Mouse (Mus musculus) spleen, adult 2 months (tissue): Measurements from ENCODE around the gene Rps6kl1.

ENCODE experiments used
- CTCF ChIP-seq: fragments of 200-500 bp; IDR thresholded peaks from 2 replicates; pipeline ENCODE4 v1.5.1; 2011; ENCODE audit warnings: mild to moderate bottlenecking, inconsistent platforms; ENCODE audit not compliant: insufficient read depth, insufficient read length, insufficient replicate concordance; ENCODE audit errors: extremely low read depth
- POLR2A ChIP-seq: fragments of 200-500 bp; IDR thresholded peaks from 2 replicates; pipeline ENCODE4 v1.6.1; 2011; ENCODE audit warnings: low read depth, low read length, inconsistent platforms

DNA sequence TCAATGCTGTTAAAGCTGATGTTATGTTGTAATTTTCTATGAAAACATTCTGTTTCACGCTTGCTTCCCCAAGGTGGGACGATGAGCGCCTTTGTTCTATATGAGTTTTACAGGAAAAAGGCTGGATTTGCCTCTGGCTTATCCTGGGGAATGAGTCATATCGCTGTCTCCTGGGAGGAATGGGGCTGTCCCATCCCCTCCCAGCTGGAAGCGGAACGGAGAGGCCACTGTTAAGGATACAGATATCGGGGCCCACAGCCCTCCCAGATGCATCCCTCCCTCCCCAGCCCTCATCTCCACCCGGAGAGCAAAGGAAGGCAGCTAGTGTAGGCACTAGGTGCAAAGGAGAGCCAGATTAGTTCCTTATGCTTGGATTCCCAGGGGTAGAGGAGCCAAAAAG is 34.7 kb upstream of the Rps6kl1 start:
- no peak for TF ChIP-seq CTCF
- TF ChIP-seq POLR2A = no peak
